Mouse (Mus musculus) kidney, postnatal 14 days (tissue): ENCODE results near the gene Krt71.
"Not testable (repeated sequence)": the region's sequence is repeated elsewhere in the genome, so short reads cannot be mapped to it uniquely, and the experiment has no call there.

Experiments used
- DNase-seq: peaks from one replicate; pipeline ENCODE4 v3.0.0; 2022; ENCODE audit warnings: mixed read lengths

Gene Krt71

GRCm38 (mm10) chr15:101742711-101743110 lies at the start of gene Krt71:
Gene Krt71 (minus strand): TSS chr15:101743109.
- DNase-seq: no peak

DNA sequence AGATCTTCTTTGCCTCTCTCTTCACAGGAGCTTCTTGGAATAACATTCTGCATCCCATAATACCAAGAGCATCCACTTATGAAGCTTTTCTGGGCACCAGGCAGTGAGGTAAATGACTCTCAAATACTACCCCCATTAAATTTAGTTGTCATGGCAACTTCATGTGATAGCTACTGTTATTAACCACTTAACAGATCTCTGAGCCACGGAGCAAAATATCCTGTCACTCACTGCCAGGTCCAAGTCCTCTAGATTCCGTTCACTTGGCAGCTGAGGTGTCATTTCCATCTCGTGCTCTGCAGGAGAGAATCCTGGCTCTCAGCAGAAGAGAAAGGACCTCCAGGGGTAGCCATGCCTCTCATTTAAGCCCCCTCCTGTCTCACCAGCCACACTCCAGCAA lies 48.0 kb upstream of the Krt71 start:
- DNase-seq: no peak

DNA sequence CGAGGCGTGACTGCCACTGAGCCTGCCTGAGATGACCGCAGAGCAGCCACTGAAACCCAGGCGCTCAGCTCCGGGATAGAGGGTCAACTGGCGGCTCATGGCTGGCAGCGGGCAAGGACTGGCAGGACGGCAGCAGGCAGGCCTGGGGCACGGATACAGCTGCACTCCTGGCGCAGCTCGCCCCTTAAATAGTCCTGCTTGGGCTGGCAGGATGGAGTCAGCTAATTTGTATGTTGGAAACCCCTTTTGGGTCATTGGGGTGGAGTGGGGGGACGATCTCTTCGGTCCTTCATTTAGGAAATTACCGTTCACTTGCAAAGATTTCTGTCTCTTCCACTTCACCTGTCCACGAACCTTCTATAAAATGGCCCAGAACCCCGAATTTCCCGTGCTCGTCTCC lies 43.5 kb upstream of the Krt71 start, which contains the start of gene Krt72:
Krt72 (minus strand) TSS at position 101 of the 400 bp plus-strand sequence.
- DNase-seq: no peak

DNA sequence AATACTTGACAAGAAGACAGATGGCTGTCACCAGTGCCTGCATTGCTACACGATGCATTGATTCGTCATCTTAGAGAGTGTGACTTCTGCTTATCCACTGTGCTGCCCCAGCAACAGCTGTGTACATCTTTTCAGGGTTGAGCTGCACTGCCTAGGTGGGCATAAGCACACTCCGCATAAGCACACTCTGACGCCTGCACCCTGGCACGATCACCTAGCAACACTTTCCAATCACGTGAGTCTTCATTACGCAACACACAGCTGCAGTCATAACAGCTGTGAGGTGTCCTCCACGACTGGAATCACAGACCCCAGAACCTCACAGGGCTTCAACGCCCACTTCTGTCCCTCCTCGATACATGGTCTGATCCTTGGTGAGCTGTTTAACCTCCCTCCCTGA lies 30.5 kb upstream of the Krt71 start:
- no peak for DNase-seq

DNA sequence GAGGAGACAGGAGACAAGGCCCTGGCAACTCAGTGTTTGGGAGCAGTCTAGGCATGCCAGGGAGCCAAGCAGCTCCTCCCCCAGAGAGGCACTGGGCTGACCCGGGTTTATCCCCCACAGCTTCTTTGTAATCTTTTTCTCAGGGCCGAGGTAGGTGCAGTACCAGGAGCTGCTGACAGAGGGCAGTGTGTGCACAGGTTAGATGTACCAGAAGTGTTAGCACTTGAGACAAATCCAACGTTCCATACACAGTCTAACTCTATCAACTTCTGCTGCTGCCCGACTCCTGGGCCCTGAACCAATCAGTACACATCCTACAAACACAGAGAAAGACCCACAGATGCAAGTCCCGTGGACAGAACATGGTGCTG lies 29.8 kb upstream of the Krt71 start:
- DNase-seq: peak; percentile 87

DNA sequence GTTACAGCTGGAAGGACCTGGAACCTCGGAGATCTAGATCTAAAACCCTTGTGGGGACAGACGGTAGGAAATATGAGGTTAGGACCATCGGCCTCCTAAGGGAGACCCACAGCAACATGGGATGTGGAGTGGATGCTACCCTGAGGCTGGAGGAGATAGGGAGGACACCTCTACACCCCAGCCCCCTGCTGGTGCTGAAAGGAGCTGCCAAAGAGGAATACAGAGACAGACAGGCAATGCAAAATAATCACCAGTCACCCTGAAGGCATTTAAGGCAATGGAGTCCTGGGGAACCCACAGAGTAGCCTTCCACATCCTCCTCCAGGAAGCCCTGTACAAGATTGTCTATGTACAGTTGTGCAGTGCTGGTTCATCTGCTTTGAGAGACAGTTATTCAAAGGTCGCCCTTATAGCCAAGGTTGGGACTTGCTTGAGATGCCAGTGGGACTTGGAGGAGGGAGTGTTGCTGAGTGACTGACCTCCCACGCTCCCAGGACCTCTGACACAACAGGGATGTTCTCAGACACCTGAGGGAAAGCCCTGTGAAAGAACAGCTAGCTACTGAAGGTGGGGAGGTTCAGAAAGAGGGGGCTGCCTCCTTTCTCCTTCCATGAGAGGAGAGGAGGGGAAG lies 29.3 kb upstream of the Krt71 start:
- peak; percentile 10 for DNase-seq

- DNase-seq: no peak
Measured at GRCm38 (mm10) chr15:101770226-101770625, 27.3 kb upstream of the Krt71 start.

GRCm38 (mm10) chr15:101737786-101738185 lies 5.1 kb downstream of the Krt71 start:
- DNase-seq: no peak

DNA sequence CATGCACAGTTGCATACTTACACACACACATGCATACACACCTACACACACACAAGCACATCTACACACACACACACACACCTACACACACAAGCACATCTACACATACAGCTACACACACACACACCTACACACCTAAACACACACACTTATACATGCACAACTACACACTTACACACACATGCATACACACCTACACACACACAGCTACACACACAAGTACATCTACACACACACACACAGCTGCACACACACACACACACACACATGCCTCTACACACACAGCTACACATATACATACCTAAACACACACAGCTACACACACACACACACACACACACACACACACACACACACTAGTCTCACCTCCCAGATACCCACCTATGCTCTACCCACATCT lies 12.3 kb downstream of the Krt71 start:
- DNase-seq: no peak

DNA sequence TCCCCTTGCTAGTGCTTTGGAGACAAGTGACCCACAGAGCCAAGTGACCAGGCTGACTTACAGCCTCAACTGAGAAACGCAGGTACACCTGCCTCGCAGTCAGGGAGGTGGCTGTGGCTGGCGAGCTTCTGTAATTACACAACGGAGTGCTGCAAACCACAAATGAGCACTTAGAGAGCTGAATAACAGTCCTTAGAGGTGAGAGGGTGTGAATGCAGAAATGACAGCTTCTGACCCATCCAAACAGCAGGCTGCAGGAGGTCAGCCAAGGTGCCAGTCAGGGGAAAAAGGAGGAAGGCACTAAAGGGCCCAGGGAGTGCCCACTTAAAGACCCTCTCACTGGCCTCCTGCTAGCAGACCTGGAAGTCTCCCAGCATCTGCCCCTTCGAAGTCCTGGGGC lies 18.2 kb downstream of the Krt71 start:
- DNase-seq: no peak

DNA sequence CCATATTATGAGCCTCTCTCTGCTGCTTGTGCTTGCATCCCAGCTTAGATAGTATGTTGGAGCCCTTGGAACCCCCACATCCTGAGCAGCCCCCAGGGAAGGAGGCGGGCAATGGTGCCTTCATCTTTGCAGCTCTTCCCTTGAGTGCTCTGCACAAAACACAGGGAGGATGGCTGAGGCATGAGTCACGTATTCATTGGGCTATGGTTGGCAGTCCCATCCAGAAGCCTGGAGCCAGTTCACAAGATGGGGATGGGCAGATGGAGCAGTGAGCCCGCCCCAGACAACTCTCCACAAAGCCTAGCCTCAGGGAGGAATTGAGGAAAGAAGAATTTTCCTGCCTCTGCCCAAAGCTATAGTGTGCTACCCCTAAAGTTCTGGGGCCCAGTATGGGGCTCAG lies 27.1 kb downstream of the Krt71 start:
- DNase-seq: no peak

- DNase-seq: no peak
Measured at GRCm38 (mm10) chr15:101714356-101714755, 28.6 kb downstream of the Krt71 start.

- DNase-seq: no peak
Measured at GRCm38 (mm10) chr15:101713731-101714130, 29.2 kb downstream of the Krt71 start.

GRCm38 (mm10) chr15:101712720-101713119 lies 30.2 kb downstream of the Krt71 start, which contains the start of gene Krt5:
Gene Krt5 (minus strand): TSS chr15:101712898.
- DNase-seq: no peak

DNA sequence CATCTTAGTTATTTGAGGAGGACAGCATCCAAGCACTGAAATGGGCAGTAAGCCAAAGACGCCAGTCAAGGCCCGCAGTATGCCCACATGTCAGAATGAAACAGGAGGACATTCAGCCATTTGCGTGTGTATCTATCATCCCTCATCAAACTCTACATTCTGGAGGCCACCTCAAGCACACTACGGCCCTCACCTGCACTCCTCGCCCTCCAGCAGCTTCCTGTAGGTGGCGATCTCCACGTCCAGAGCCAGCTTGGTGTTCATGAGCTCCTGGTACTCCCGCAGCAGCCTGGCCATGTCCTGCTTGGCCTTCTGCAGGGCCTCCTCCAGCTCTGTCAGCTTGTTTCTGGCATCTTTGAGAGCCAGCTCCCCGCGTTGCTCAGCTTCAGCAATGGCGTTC lies 34.2 kb downstream of the Krt71 start:
- no peak for DNase-seq

GRCm38 (mm10) chr15:101707454-101707853 lies 35.5 kb downstream of the Krt71 start:
- no peak for DNase-seq

DNA sequence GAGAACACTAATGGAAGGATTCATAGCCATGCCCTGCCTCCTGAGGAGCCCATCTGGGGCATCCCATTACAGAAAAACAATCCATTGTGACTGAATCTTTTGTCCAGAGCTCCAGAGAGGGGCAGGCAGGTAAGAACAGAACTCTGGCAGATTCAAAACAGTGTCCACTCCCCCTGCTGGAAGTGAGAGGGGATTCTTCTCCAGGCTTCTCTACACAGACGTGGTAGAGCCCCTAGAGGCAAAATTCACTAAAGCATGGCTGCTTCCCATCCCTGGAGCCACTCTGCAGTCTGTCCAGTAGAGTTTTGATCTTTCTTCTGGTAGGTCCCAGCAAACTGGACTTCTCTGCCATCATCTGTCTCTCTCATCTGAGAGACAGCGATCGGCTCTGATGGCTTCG lies 38.8 kb downstream of the Krt71 start:
- peak; percentile 19 for DNase-seq

DNA sequence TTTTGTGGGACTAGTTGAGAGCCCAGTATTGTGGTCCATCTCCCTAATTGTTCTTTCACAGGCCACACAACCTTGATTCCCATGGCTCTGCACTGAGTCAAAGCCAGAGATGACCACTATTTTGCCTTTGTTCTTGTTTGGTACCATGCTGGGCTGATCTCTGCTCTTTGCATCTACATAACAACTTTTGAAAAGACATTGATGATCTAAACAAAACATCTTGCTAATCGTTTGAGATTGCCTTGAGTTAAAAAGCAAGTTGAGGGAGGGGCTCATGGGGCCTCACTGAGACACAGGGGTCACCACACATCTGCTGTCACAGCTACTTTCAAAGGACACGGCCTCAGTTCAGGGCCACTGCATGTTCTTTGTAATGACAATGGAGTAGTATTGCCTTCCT lies 40.5 kb downstream of the Krt71 start:
- no peak for DNase-seq

- no peak for DNase-seq
Measured at GRCm38 (mm10) chr15:101699866-101700265, 43.0 kb downstream of the Krt71 start.

- DNase-seq: no peak
Measured at GRCm38 (mm10) chr15:101699192-101699591, 43.7 kb downstream of the Krt71 start.

- no peak for DNase-seq
Measured at GRCm38 (mm10) chr15:101697326-101698188, 45.4 kb downstream of the Krt71 start.

GRCm38 (mm10) chr15:101694207-101694606 lies 48.7 kb downstream of the Krt71 start, which contains the start of gene Krt6a:
Gene Krt6a (minus strand): TSS chr15:101694307.
- no peak for DNase-seq

DNA sequence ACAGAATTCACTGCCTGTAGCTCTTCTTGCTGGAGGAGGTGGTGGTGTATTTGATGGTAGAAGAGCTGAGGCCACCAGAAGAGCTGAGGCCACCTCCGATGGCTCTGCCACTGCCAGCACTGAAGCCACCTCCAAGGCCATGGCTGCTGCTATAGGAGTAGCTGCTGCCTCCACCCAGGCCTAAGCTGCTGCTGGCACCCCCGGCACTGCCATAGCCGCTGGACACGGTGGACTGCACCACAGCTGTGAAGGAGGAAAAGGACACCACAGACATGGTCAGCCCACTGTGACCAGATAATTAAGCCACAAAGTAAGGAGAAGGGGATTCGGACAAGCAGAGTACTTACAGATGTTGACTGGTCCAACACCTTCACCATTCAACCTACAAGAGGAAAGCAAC lies 52.4 kb downstream of the Krt71 start:
- not testable (repeated sequence) for DNase-seq

- DNase-seq: no peak
Measured at GRCm38 (mm10) chr15:101688161-101688560, 54.7 kb downstream of the Krt71 start.
